Mouse (Mus musculus): ENCODE results near the gene Mlst8. TPM values are rescaled to one million over a fixed set of nuclear protein-coding genes. Genes with fewer than 3 reads are reported as not detected.

The Mlst8 gene
- total and polyA plus RNA-seq, 3 experiments: 10.0 to 24.7 (median 14.0) TPM

DNA sequence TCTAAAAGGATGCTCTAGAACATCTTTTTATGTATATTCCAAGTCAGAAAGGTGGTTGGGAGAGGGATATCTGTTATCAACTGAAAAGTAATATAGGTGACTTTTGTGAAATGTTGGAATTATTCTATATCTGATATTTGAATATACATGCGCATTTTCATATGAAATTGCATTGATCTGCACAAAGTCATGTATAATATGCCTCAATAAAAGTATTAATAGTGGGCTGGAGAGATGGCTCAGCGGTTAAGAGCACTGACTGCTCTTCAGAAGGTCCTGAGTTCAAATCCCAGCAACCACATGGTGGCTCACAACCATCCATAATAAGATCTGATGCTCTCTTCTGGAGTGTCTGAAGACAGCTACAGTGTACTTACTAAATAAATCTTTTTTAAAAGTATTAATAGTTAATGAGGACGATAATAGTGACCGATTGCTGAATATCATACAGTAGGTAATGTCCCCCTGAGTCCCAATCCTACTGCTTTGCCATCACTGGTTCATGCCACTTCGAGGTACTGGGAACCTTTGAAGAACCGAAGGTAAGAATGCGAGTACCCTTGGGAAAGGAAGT, 9.5 kb downstream of the Mlst8 start:
- dilution Hi-C loops (cut with MboI; ENCODE audit: extremely low pct_ligation_motif_present, extremely low pct_unique_long_range_greater_than_20kb, low sequenced_read_pairs) (no loop called here), in situ Hi-C loops (cut with MboI; ENCODE audit: low pct_ligation_motif_present, low pct_unique_long_range_greater_than_20kb, low sequenced_read_pairs) (no loop called here)
- H3K9me3 ChIP-seq (replicated peaks; ENCODE audit: low read length): no peaks in the 10 kb centered on the region
- H3K36me3 ChIP-seq (replicated peaks in 1 of 2; ENCODE audit: control insufficient read depth in 1 of 2, insufficient read depth in 1 of 2, low read length in 1 of 2): peaks cover 14 to 46% of the 10 kb centered on the region in 2 experiments
- H3K27ac ChIP-seq (ENCODE audit: insufficient read depth, low read depth): peak overlapping the region; percentile 80
- peaks cover 12 to 23% of the 10 kb centered on the region in 2 experiments for H3K4me1 ChIP-seq (ENCODE audit: control insufficient read depth in 1 of 2, insufficient read depth in 2 of 2)
- no peaks in the 10 kb centered on the region for H3K27me3 ChIP-seq (replicated peaks)
- H3K9ac ChIP-seq (ENCODE audit: insufficient read depth, low read depth): peak overlapping the region; percentile 70
- H3K79me2 ChIP-seq (replicated peaks; ENCODE audit: control insufficient read depth, extremely low read depth, insufficient read depth, poor library complexity, severe bottlenecking): peaks cover 7% of the 10 kb centered on the region; the same call in 1 of the 2 replicates
- TF ChIP-seq TBP (conservative IDR thresholded peaks at IDR 0.05; ENCODE audit: low read depth, low read length): peak; percentile 96
- TF ChIP-seq MAZ (IDR thresholded peaks at IDR 0.05; ENCODE audit: low read depth, low read length): no peak
- DNase-seq (ENCODE audit: extremely low read depth): no peak
- H3K4me3 ChIP-seq (replicated peaks in 1 of 3; ENCODE audit: low read depth in 2 of 3, low read length in 2 of 3, poor library complexity in 1 of 3): peak overlapping the region; percentile 89 to 100 (median 98)
- H3K4me2 ChIP-seq (ENCODE audit: insufficient read depth, low read depth, poor library complexity, severe bottlenecking): no peak overlapping the region

GRCm38 (mm10) chr17:24468636-24469246, 10.1 kb downstream of the Mlst8 start:
- Histone ChIP-seq H3K9me3 (replicated peaks; ENCODE audit: low read length) (no peaks in the 10 kb centered on the region), H3K4me2 (ENCODE audit: insufficient read depth, low read depth, poor library complexity, severe bottlenecking) (no peak overlapping the region), H3K27me3 (replicated peaks) (no peaks in the 10 kb centered on the region), H3K4me1 (ENCODE audit: control insufficient read depth in 1 of 2, insufficient read depth in 2 of 2) (peaks cover 12 to 23% of the 10 kb centered on the region in 2 experiments), H3K36me3 (replicated peaks in 1 of 2; ENCODE audit: control insufficient read depth in 1 of 2, insufficient read depth in 1 of 2, low read length in 1 of 2) (peaks cover 10 to 39% of the 10 kb centered on the region in 2 experiments), H3K79me2 (replicated peaks; ENCODE audit: control insufficient read depth, extremely low read depth, insufficient read depth, poor library complexity, severe bottlenecking) (peaks cover 7% of the 10 kb centered on the region; the same call in 1 of the 2 replicates), H3K27ac (ENCODE audit: insufficient read depth, low read depth) (no peak overlapping the region), H3K4me3 (replicated peaks in 1 of 3; ENCODE audit: low read depth in 2 of 3, low read length in 2 of 3, poor library complexity in 1 of 3) (no peak overlapping the region), H3K9ac (ENCODE audit: insufficient read depth, low read depth) (no peak overlapping the region)
- DNase-seq (ENCODE audit: extremely low read depth): no peak
- in situ Hi-C loops (cut with MboI; ENCODE audit: low pct_ligation_motif_present, low pct_unique_long_range_greater_than_20kb, low sequenced_read_pairs): no loop called here
- TF ChIP-seq TBP (conservative IDR thresholded peaks at IDR 0.05; ENCODE audit: low read depth, low read length) (0 out of 2 replicates have a peak, but pooled peaks have one; percentile 57), CTCF (conservative IDR thresholded peaks at IDR 0.05 in 1 of 2, IDR thresholded peaks at IDR 0.05 in 1 of 2; ENCODE audit: low read depth in 2 of 2, low read length in 2 of 2) (no peak), ELF1 (IDR thresholded peaks at IDR 0.05; ENCODE audit: low read depth, low read length) (0 out of 2 replicates have a peak, but pooled peaks have one; percentile 11)
- dilution Hi-C loops (cut with MboI; ENCODE audit: extremely low pct_ligation_motif_present, extremely low pct_unique_long_range_greater_than_20kb, low sequenced_read_pairs): no loop called here

DNA sequence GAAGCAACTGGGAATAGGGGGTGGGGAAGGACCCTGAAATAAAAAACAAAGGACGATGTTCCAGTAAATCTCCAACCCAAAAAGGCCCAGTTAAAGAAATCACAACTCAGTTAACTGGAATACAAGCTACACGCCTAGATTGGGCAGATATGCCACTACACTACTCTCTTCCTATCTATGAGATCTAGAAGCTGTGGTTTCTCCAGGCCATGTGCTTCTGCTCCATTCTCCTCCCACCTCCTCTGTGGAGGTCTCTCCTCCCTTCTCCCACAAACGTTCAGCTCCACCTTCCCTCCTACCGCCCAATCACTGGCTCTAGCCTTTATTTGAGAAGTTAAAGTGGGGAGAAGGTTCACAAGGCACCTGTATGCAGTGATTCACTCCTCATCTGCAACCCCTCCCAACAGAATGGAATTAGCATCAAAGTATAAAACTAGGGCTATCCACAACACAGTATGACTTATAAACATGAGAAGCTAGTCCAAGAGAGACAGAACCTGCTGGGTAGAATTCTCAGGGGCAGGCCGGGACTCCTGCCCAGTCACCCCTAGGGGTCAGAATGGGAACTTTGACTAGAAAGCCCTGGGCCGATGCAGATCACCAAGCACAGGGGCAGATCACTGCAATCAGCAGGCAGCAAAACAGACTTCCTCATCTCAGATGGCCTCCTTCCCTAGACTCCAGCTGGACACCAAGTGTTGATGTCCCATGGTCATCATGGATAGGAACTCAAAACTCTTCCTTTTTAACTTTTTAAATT, 15.3 kb downstream of the Mlst8 start:
- Histone ChIP-seq H3K27me3 (replicated peaks) (no peaks in the 10 kb centered on the region), H3K9ac (ENCODE audit: insufficient read depth, low read depth) (no peak overlapping the region), H3K4me1 (ENCODE audit: control insufficient read depth in 1 of 2, insufficient read depth in 2 of 2) (peaks cover 6 to 7% of the 10 kb centered on the region in 2 experiments; a peak in 2 of 4 replicates), H3K27ac (ENCODE audit: insufficient read depth, low read depth) (no peak overlapping the region), H3K9me3 (replicated peaks; ENCODE audit: low read length) (no peaks in the 10 kb centered on the region), H3K36me3 (replicated peaks in 1 of 2; ENCODE audit: control insufficient read depth in 1 of 2, insufficient read depth in 1 of 2, low read length in 1 of 2) (peaks cover 3 to 18% of the 10 kb centered on the region in 2 experiments), H3K4me3 (replicated peaks in 1 of 3; ENCODE audit: low read depth in 2 of 3, low read length in 2 of 3, poor library complexity in 1 of 3) (no peak overlapping the region), H3K79me2 (replicated peaks; ENCODE audit: control insufficient read depth, extremely low read depth, insufficient read depth, poor library complexity, severe bottlenecking) (no peaks in the 10 kb centered on the region), H3K4me2 (ENCODE audit: insufficient read depth, low read depth, poor library complexity, severe bottlenecking) (no peak overlapping the region)
- no peak for TF ChIP-seq POLR2A (IDR thresholded peaks at IDR 0.05; ENCODE audit: low read depth, low read length)
- TF ChIP-seq CTCF (conservative IDR thresholded peaks at IDR 0.05 in 1 of 2, IDR thresholded peaks at IDR 0.05 in 1 of 2; ENCODE audit: low read depth in 2 of 2, low read length in 2 of 2): peak in 1 of 2 experiments; percentile 37; a peak in 3 of 4 replicates
- dilution Hi-C loops (cut with MboI; ENCODE audit: extremely low pct_ligation_motif_present, extremely low pct_unique_long_range_greater_than_20kb, low sequenced_read_pairs) (no loop called here), in situ Hi-C loops (cut with MboI; ENCODE audit: low pct_ligation_motif_present, low pct_unique_long_range_greater_than_20kb, low sequenced_read_pairs) (no loop called here)
- no peak for DNase-seq (ENCODE audit: extremely low read depth)

Data from CH12.LX (cell line).